Mouse (Mus musculus) left cerebral cortex, adult 2 months (tissue): Measurements from ENCODE around the gene Dennd4b. TPM values are rescaled to one million over a fixed set of nuclear protein-coding genes. Genes with fewer than 3 reads are reported as not detected.
"Not testable (repeated sequence)": the region's sequence is repeated elsewhere in the genome, so short reads cannot be mapped to it uniquely, and the experiment has no call there.

Experiments used
- DNase-seq, 2 experiments: peaks; one replicate each; pipeline ENCODE4 v3.0.0; 2021 to 2022; ENCODE audit warnings: low spot score in 2 of 2, mixed read lengths in 1 of 2; ENCODE audit errors: extremely low spot score in 1 of 2
- H3K27ac ChIP-seq: fragments of 200-600 bp; 2 replicates; pipeline ENCODE4 v1.8.1; 2022
- H3K4me3 ChIP-seq: fragments of 200-600 bp; 2 replicates; pipeline ENCODE4 v1.8.1; 2022
- CTCF ChIP-seq: fragments of 200-600 bp; IDR thresholded peaks from 2 replicates; pipeline ENCODE4 v1.8.1; 2022; ENCODE audit warnings: antibody characterized with exemption, mild to moderate bottlenecking, moderate library complexity
- intact Hi-C: fragments of 180-260 bp; cut with DNase I; formaldehyde crosslinking; loops from one replicate; pipeline ENCODE4 v1.15.1; 2025
- total RNA-seq, 2 experiments: library from RNA; stranded (reverse); gene quantifications; 2 replicates each; pipeline ENCODE4 v1.2.3; 2021

Gene Dennd4b
- total RNA-seq, 2 experiments from 2014 or later, result 35.0 to 36.7 TPM

- no peak for TF ChIP-seq CTCF
- intact Hi-C loops, result no loop called here
- no peak for DNase-seq
- no peak overlapping the region for H3K27ac ChIP-seq
- H3K4me3 ChIP-seq, result no peak overlapping the region
Measured at GRCm38 (mm10) chr3:90268971-90269370, 4.0 kb downstream of the Dennd4b start.

- no peak overlapping the region for H3K4me3 ChIP-seq
- intact Hi-C loops, result no loop called here
- H3K27ac ChIP-seq, result no peak overlapping the region
- no peak for TF ChIP-seq CTCF
- DNase-seq, result no peak
Measured at GRCm38 (mm10) chr3:90270784-90271183, 5.8 kb downstream of the Dennd4b start.

- no peak overlapping the region for H3K4me3 ChIP-seq
- no peak for TF ChIP-seq CTCF
- no peak overlapping the region for H3K27ac ChIP-seq
- no peak for DNase-seq
- intact Hi-C loops, result no loop called here
Measured at GRCm38 (mm10) chr3:90272170-90272569, 7.2 kb downstream of the Dennd4b start.

GRCm38 (mm10) chr3:90273855-90274254, 8.9 kb downstream of the Dennd4b start:
- Histone ChIP-seq H3K27ac (no peak overlapping the region), H3K4me3 (no peak overlapping the region)
- intact Hi-C loops, result no loop called here
- no peak for DNase-seq
- no peak for TF ChIP-seq CTCF

GRCm38 (mm10) chr3:90275286-90275685, 10.3 kb downstream of the Dennd4b start:
- no peak for DNase-seq
- TF ChIP-seq CTCF, result no peak
- no peak overlapping the region for H3K4me3 ChIP-seq
- no peak overlapping the region for H3K27ac ChIP-seq
- intact Hi-C loops, result no loop called here

- Histone ChIP-seq H3K4me3 (no peak overlapping the region), H3K27ac (no peak overlapping the region)
- no peak for TF ChIP-seq CTCF
- no peak for DNase-seq
- intact Hi-C loops, result no loop called here
Measured at GRCm38 (mm10) chr3:90276858-90277257, 11.9 kb downstream of the Dennd4b start.

GRCm38 (mm10) chr3:90277793-90278192, 12.8 kb downstream of the Dennd4b start:
- no peak for DNase-seq
- TF ChIP-seq CTCF, result no peak
- H3K4me3 ChIP-seq, result no peak overlapping the region
- no peak overlapping the region for H3K27ac ChIP-seq
- intact Hi-C loops, result no loop called here

GRCm38 (mm10) chr3:90278211-90278610, 13.2 kb downstream of the Dennd4b start:
- H3K27ac ChIP-seq, result no peak overlapping the region
- no peak for DNase-seq
- no peak overlapping the region for H3K4me3 ChIP-seq
- TF ChIP-seq CTCF, result no peak
- intact Hi-C loops, result no loop called here

- TF ChIP-seq CTCF, result no peak
- no peak overlapping the region for H3K4me3 ChIP-seq
- intact Hi-C loops, result no loop called here
- no peak for DNase-seq
- H3K27ac ChIP-seq, result no peak overlapping the region
Measured at GRCm38 (mm10) chr3:90279216-90279615, 14.2 kb downstream of the Dennd4b start.

- Histone ChIP-seq H3K27ac (peak overlapping the region; percentile 72; the same call in 1 of the 2 replicates), H3K4me3 (no peak overlapping the region)
- intact Hi-C loops, result no loop called here
- TF ChIP-seq CTCF, result no peak
- no peak for DNase-seq
Measured at GRCm38 (mm10) chr3:90279743-90280142, 14.8 kb downstream of the Dennd4b start.

GRCm38 (mm10) chr3:90280708-90281107, 15.7 kb downstream of the Dennd4b start:
- intact Hi-C loops, result no loop called here
- DNase-seq, result no peak
- Histone ChIP-seq H3K27ac (peak overlapping the region; percentile 72), H3K4me3 (no peak overlapping the region)
- TF ChIP-seq CTCF, result no peak

- DNase-seq, result no peak
- Histone ChIP-seq H3K4me3 (no peak overlapping the region), H3K27ac (no peak overlapping the region)
- peak; percentile 17 for TF ChIP-seq CTCF
- intact Hi-C loops, result no loop called here
Measured at GRCm38 (mm10) chr3:90284150-90284549, 19.2 kb downstream of the Dennd4b start.

GRCm38 (mm10) chr3:90289403-90289802, 24.4 kb downstream of the Dennd4b start:
- intact Hi-C loops, H3K4me3 ChIP-seq, DNase-seq, H3K27ac ChIP-seq: not testable (repeated sequence)
